Mouse (Mus musculus): ENCODE results near the gene Slc23a4. TPM values are rescaled to one million over a fixed set of nuclear protein-coding genes. Genes with fewer than 3 reads are reported as not detected.

Gene Slc23a4
- polyA plus RNA-seq, 1 experiment: not detected

- TF ChIP-seq POLR2A (IDR thresholded peaks at IDR 0.05; ENCODE audit: borderline replicate concordance, low read depth, low read length): no peak
- TF ChIP-seq CTCF (IDR thresholded peaks at IDR 0.05; ENCODE audit: low read depth, low read length): no peak
- no peak overlapping the region for H3K4me3 ChIP-seq (ENCODE audit: insufficient read depth, low read length)
- no peak overlapping the region for H3K27ac ChIP-seq (ENCODE audit: insufficient read depth, low read depth, low read length)
These were observed 91.9 kb downstream of the Slc23a4 start for GRCm38 (mm10) chr6:34896168-34896780.

GRCm38 (mm10) chr6:34895569-34895968 is 92.6 kb downstream of the Slc23a4 start:
- Histone ChIP-seq H3K27ac (ENCODE audit: insufficient read depth, low read depth, low read length) (no peak overlapping the region), H3K4me1 (ENCODE audit: control insufficient read depth, insufficient read depth, low read length) (peaks cover 3% of the 10 kb centered on the region; the same call in 1 of the 2 replicates), H3K4me3 (ENCODE audit: insufficient read depth, low read length) (no peak overlapping the region)
- TF ChIP-seq POLR2A (IDR thresholded peaks at IDR 0.05; ENCODE audit: borderline replicate concordance, low read depth, low read length) (no peak), CTCF (IDR thresholded peaks at IDR 0.05; ENCODE audit: low read depth, low read length) (no peak)

More at GRCm38 (mm10) chr6:34896168-34896780, 91.9 kb downstream of the Slc23a4 start:
- H3K4me1 ChIP-seq (ENCODE audit: control insufficient read depth, insufficient read depth, low read length): peaks cover 8% of the 10 kb centered on the region; the same call in 1 of the 2 replicates

Other genes starting within 250 kb of the Slc23a4 start
- gene Agbl3, start 208.0 kb downstream of the Slc23a4 start, polyA plus RNA-seq (2012; ENCODE audit: insufficient read depth, insufficient read length, missing spikeins): 3.3 and 4.6 TPM in 2 replicates
- 74.9 and 86.3 TPM in 2 replicates for gene Tmem140, start 125.3 kb downstream of the Slc23a4 start, polyA plus RNA-seq (2012; ENCODE audit: insufficient read depth, insufficient read length, missing spikeins)
- gene Cyren, start 110.3 kb downstream of the Slc23a4 start, polyA plus RNA-seq (2012; ENCODE audit: insufficient read depth, insufficient read length, missing spikeins): 10.6 and 11.6 TPM in 2 replicates
- gene Wdr91, start 77.5 kb downstream of the Slc23a4 start, polyA plus RNA-seq (2012; ENCODE audit: insufficient read depth, insufficient read length, missing spikeins): 85.3 and 90.3 TPM in 2 replicates
- gene Stra8, start 68.2 kb downstream of the Slc23a4 start, polyA plus RNA-seq (2012; ENCODE audit: insufficient read depth, insufficient read length, missing spikeins): not detected in 2 replicates
- 34.2 and 36.4 TPM in 2 replicates for gene Cnot4, start 145.3 kb upstream of the Slc23a4 start, polyA plus RNA-seq (2012; ENCODE audit: insufficient read depth, insufficient read length, missing spikeins)
- gene Nup205, start 189.0 kb upstream of the Slc23a4 start, polyA plus RNA-seq (2012; ENCODE audit: insufficient read depth, insufficient read length, missing spikeins): 20.0 and 22.6 TPM in 2 replicates